Mouse (Mus musculus) thymus, adult 2 months (tissue): ENCODE measurements at regions not wholly inside any gene's neighbourhood (a gene's known extent, or its start where the extent isn't known, plus 50 kb on each side); places are given as distances from the start of the nearest gene placed in this dataset.

Experiments used
- CTCF ChIP-seq: fragments of 200-500 bp; IDR thresholded peaks from 2 replicates; pipeline ENCODE4 v1.5.1; 2012; ENCODE audit warnings: mild to moderate bottlenecking, control low read depth, low read length, moderate library complexity, borderline replicate concordance; ENCODE audit not compliant: control insufficient read depth, poor library complexity, insufficient read depth; ENCODE audit errors: extremely low read depth
- POLR2A ChIP-seq: fragments of 200-500 bp; IDR thresholded peaks from 2 replicates; pipeline ENCODE4 v1.6.1; 2012; ENCODE audit warnings: mild to moderate bottlenecking, low read length, control low read depth, moderate library complexity; ENCODE audit not compliant: control insufficient read depth, poor library complexity, insufficient read depth; ENCODE audit errors: extremely low read depth

- TF ChIP-seq CTCF: no peak
- TF ChIP-seq POLR2A: no peak
These were observed 184.1 kb upstream of the Eya4 start for GRCm38 (mm10) chr10:23534636-23535035.
